Mouse (Mus musculus) adrenal gland, adult 18-20 months (tissue): ENCODE data around the gene Mus81. TPM values are rescaled to one million over a fixed set of nuclear protein-coding genes. Genes with fewer than 3 reads are reported as not detected.
"Not testable (repeated sequence)": the region's sequence is repeated elsewhere in the genome, so short reads cannot be mapped to it uniquely, and the experiment has no call there.

Experiments
- DNase-seq, 2 experiments: peaks; one replicate each; pipeline ENCODE4 v3.0.0; 2021 to 2022; ENCODE audit warnings: low spot score in 2 of 2
- total RNA-seq, 2 experiments: library from RNA; stranded (reverse); gene quantifications; 1 replicate in 1 of 2; 2 replicates in 1 of 2; pipeline ENCODE4 v1.2.3; 2021

Gene Mus81
- total RNA-seq, 2 experiments from 2014 or later = 25.1 to 35.8 TPM

GRCm38 (mm10) chr19:5493301-5493721 lies 5.1 kb upstream of the Mus81 start:
- DNase-seq = peak in 1 of 2 experiments; percentile 23

- peak in 1 of 2 experiments; percentile 19 for DNase-seq
Measured at GRCm38 (mm10) chr19:5492641-5493040, 4.4 kb upstream of the Mus81 start.

- peak; percentile 80 to 82 for DNase-seq
Measured at GRCm38 (mm10) chr19:5490898-5491708, 2.9 kb upstream of the Mus81 start.

- peak; percentile 91 for DNase-seq
Measured at GRCm38 (mm10) chr19:5490313-5490897, 2.2 kb upstream of the Mus81 start, which contains the start of gene Cfl1. Gene Cfl1 (plus strand): TSS chr19:5490455.

- DNase-seq = not testable (repeated sequence)
Measured at GRCm38 (mm10) chr19:5489721-5490120, 1.5 kb upstream of the Mus81 start.

- peak; percentile 93 for DNase-seq
Measured at GRCm38 (mm10) chr19:5488878-5489571, 823 bp upstream of the Mus81 start.

- DNase-seq = no peak
Measured at GRCm38 (mm10) chr19:5486771-5487170, 1.4 kb downstream of the Mus81 start.

GRCm38 (mm10) chr19:5486286-5486685 lies 1.9 kb downstream of the Mus81 start:
- peak in 1 of 2 experiments; percentile 26 for DNase-seq

- no peak for DNase-seq
Measured at GRCm38 (mm10) chr19:5485821-5486220, 2.4 kb downstream of the Mus81 start.

- DNase-seq = no peak
Measured at GRCm38 (mm10) chr19:5485371-5485770, 2.8 kb downstream of the Mus81 start.

- DNase-seq = no peak
Measured at GRCm38 (mm10) chr19:5484496-5484895, 3.7 kb downstream of the Mus81 start.

GRCm38 (mm10) chr19:5483386-5484359 lies 4.5 kb downstream of the Mus81 start:
- DNase-seq = no peak

- no peak for DNase-seq
Measured at GRCm38 (mm10) chr19:5481398-5481797, 6.8 kb downstream of the Mus81 start.

- DNase-seq = no peak
Measured at GRCm38 (mm10) chr19:5480016-5480415, 8.2 kb downstream of the Mus81 start.

- no peak for DNase-seq
Measured at GRCm38 (mm10) chr19:5477668-5478300, 10.4 kb downstream of the Mus81 start.

GRCm38 (mm10) chr19:5477004-5477667 lies 11.1 kb downstream of the Mus81 start:
- peak in 1 of 2 experiments; percentile 31 for DNase-seq

GRCm38 (mm10) chr19:5475069-5475714 lies 13.0 kb downstream of the Mus81 start:
- no peak for DNase-seq

GRCm38 (mm10) chr19:5474281-5475068 lies 13.7 kb downstream of the Mus81 start:
- DNase-seq = peak; percentile 52 to 60
